Mouse (Mus musculus) kidney, postnatal 0 days (tissue): Measurements from ENCODE around the gene Tmem87a. TPM values are rescaled to one million over a fixed set of nuclear protein-coding genes. Genes with fewer than 3 reads are reported as not detected.

Experiments
- ATAC-seq: fragments of 200-750 bp; cut with Nextera tagmentation; replicated peaks from 2 replicates; pipeline ENCODE4 v1.8.0; 2017; ENCODE audit warnings: low read depth, moderate number of reproducible peaks, moderate TSS enrichment, moderate library complexity; ENCODE audit not compliant: low FRiP score
- DNase-seq: peaks from one replicate; pipeline ENCODE4 v3.0.0-alpha.2; 2016; ENCODE audit warnings: low spot score
- H3K27ac ChIP-seq: fragments of 300-500 bp; sonication (generic); 2 replicates; pipeline ENCODE4 v1.5.1; 2014; ENCODE audit warnings: mild to moderate bottlenecking
- H3K27me3 ChIP-seq: fragments of 300-500 bp; sonication (generic); 2 replicates; pipeline ENCODE4 v1.6.1; 2014; ENCODE audit warnings: low read length, mixed read lengths; ENCODE audit not compliant: insufficient read depth
- H3K36me3 ChIP-seq: fragments of 300-500 bp; sonication (generic); 2 replicates; pipeline ENCODE4 v1.6.1; 2014; ENCODE audit warnings: low read length, mixed read lengths; ENCODE audit not compliant: insufficient read depth
- H3K4me1 ChIP-seq: fragments of 300-500 bp; sonication (generic); replicated peaks from 2 replicates; pipeline ENCODE4 v1.6.1; 2014; ENCODE audit warnings: antibody characterized with exemption, low read length, mixed read lengths; ENCODE audit not compliant: insufficient read depth
- H3K4me2 ChIP-seq: fragments of 300-500 bp; sonication (generic); 2 replicates; pipeline ENCODE4 v1.6.1; 2014; ENCODE audit warnings: mild to moderate bottlenecking, low read length, moderate library complexity, mixed read lengths
- H3K4me3 ChIP-seq: fragments of 300-500 bp; sonication (generic); replicated peaks from 2 replicates; pipeline ENCODE4 v1.5.1; 2014; ENCODE audit warnings: low read depth, low read length
- H3K9ac ChIP-seq: fragments of 300-500 bp; sonication (generic); 2 replicates; pipeline ENCODE4 v1.6.1; 2014; ENCODE audit warnings: low read depth, low read length
- H3K9me3 ChIP-seq: fragments of 300-500 bp; sonication (generic); replicated peaks from 2 replicates; pipeline ENCODE4 v1.6.1; 2016; ENCODE audit warnings: low read length, inconsistent platforms, mixed read lengths
- CTCF ChIP-seq: IDR thresholded peaks from 2 replicates; pipeline ENCODE4 v1.5.1; 2016; ENCODE audit warnings: antibody characterized with exemption, low read depth, mild to moderate bottlenecking, moderate library complexity
- WGBS: fragments of 180-500 bp; shearing (Covaris S2); extraction: QIAGEN DNeasy Blood & Tissue Kit; methylation state at CpG from one replicate; pipeline ENCODE4 v1.1.7; 2014; 5-methylcytosine and 5-hydroxymethylcytosine counted together
- polyA plus RNA-seq: library from polyadenylated mRNA; unstranded; fragments of >200 nt; fragmentation: Nextera tagmentation; extraction: Ambion mirVana; gene quantifications from 2 replicates; pipeline ENCODE4 v1.2.1, GENCODE M21; 2015

The Tmem87a gene
- polyA plus RNA-seq, 1 experiment from 2014 or later = 10.4 TPM

- no peak overlapping the region for H3K27ac ChIP-seq
- H3K36me3 ChIP-seq = no peaks in the 10 kb centered on the region
- no peak overlapping the region for H3K9ac ChIP-seq
- H3K27me3 ChIP-seq = no peaks in the 10 kb centered on the region
- 81% methylated on average over 5 of the region's 5 CpGs for WGBS
- ATAC-seq (no peak), DNase-seq (no peak)
- H3K9me3 ChIP-seq = no peaks in the 10 kb centered on the region
- no peak for TF ChIP-seq CTCF
- no peak overlapping the region for H3K4me3 ChIP-seq
- H3K4me2 ChIP-seq = no peak overlapping the region
- no peaks in the 10 kb centered on the region for H3K4me1 ChIP-seq
Measured at GRCm38 (mm10) chr2:120424386-120424785, 20.5 kb upstream of the Tmem87a start.

- DNase-seq (no peak), ATAC-seq (no peak)
- Histone ChIP-seq H3K4me1 (no peaks in the 10 kb centered on the region), H3K9me3 (no peaks in the 10 kb centered on the region), H3K36me3 (no peaks in the 10 kb centered on the region), H3K27me3 (no peaks in the 10 kb centered on the region), H3K9ac (no peak overlapping the region), H3K27ac (no peak overlapping the region), H3K4me3 (no peak overlapping the region), H3K4me2 (no peak overlapping the region)
- WGBS = 56% methylated on average over 1 of the region's 1 CpGs
- no peak for TF ChIP-seq CTCF
Measured at GRCm38 (mm10) chr2:120414738-120415414, 11.0 kb upstream of the Tmem87a start.

GRCm38 (mm10) chr2:120414113-120414512 is 10.2 kb upstream of the Tmem87a start:
- ATAC-seq = no peak
- no peaks in the 10 kb centered on the region for H3K4me1 ChIP-seq
- H3K4me3 ChIP-seq = no peak overlapping the region
- H3K27ac ChIP-seq = no peak overlapping the region
- H3K9me3 ChIP-seq = no peaks in the 10 kb centered on the region
- DNase-seq = peak; percentile 6
- no peak overlapping the region for H3K4me2 ChIP-seq
- no peak for TF ChIP-seq CTCF
- no peaks in the 10 kb centered on the region for H3K27me3 ChIP-seq
- no peaks in the 10 kb centered on the region for H3K36me3 ChIP-seq
- no peak overlapping the region for H3K9ac ChIP-seq

GRCm38 (mm10) chr2:120411096-120411628 is 7.2 kb upstream of the Tmem87a start:
- no peak overlapping the region for H3K4me3 ChIP-seq
- TF ChIP-seq CTCF = no peak
- no peak for ATAC-seq
- no peaks in the 10 kb centered on the region for H3K36me3 ChIP-seq
- DNase-seq = no peak
- H3K4me1 ChIP-seq = no peaks in the 10 kb centered on the region
- 95% methylated on average over 3 of the region's 3 CpGs for WGBS
- H3K9me3 ChIP-seq = no peaks in the 10 kb centered on the region; the same call in 1 of the 2 replicates
- no peak overlapping the region for H3K9ac ChIP-seq
- no peak overlapping the region for H3K27ac ChIP-seq
- no peaks in the 10 kb centered on the region for H3K27me3 ChIP-seq
- no peak overlapping the region for H3K4me2 ChIP-seq

- WGBS = 9% methylated on average over 14 of the region's 14 CpGs
- Histone ChIP-seq H3K27me3 (no peaks in the 10 kb centered on the region), H3K4me2 (peak overlapping the region; percentile 75), H3K9me3 (no peaks in the 10 kb centered on the region; the same call in 1 of the 2 replicates), H3K9ac (peak overlapping the region; percentile 74), H3K36me3 (0 out of 2 replicates have a peak, but pooled peaks cover 4% of the 10 kb centered on the region), H3K4me3 (peak overlapping the region; percentile 80), H3K4me1 (peaks cover 5% of the 10 kb centered on the region; the same call in 1 of the 2 replicates), H3K27ac (peak overlapping the region; percentile 98)
- no peak for ATAC-seq
- TF ChIP-seq CTCF = no peak
- DNase-seq = no peak
Measured at GRCm38 (mm10) chr2:120404823-120405765, 1.2 kb upstream of the Tmem87a start.

- no peaks in the 10 kb centered on the region for H3K27me3 ChIP-seq
- ATAC-seq (peak; percentile 80), DNase-seq (no peak)
- no peak for TF ChIP-seq CTCF
- peak within 1 kb of the TSS; percentile 98 for H3K27ac ChIP-seq
- peak within 1 kb of the TSS; percentile 75 for H3K4me2 ChIP-seq
- H3K36me3 ChIP-seq = 0 out of 2 replicates have a peak, but pooled peaks cover 4% of the 10 kb centered on the region
- peaks cover 5% of the 10 kb centered on the region; the same call in 1 of the 2 replicates for H3K4me1 ChIP-seq
- H3K9ac ChIP-seq = peak within 1 kb of the TSS; percentile 74
- H3K4me3 ChIP-seq = peak within 1 kb of the TSS; percentile 80
- H3K9me3 ChIP-seq = no peaks in the 10 kb centered on the region; the same call in 1 of the 2 replicates
- WGBS = 0% methylated on average over 17 of the region's 17 CpGs
Measured at GRCm38 (mm10) chr2:120403653-120403985, 294 bp downstream of the Tmem87a start, which contains the start of gene Ganc. Gene Ganc (plus strand): TSS chr2:120403896.
